Mouse (Mus musculus): ENCODE measurements around the gene Slc50a1. TPM values are rescaled to one million over a fixed set of nuclear protein-coding genes. Genes with fewer than 3 reads are reported as not detected.

Gene Slc50a1
- total RNA-seq, 2 experiments from 2014 or later = 32.1 to 37.4 TPM

GRCm38 (mm10) chr3:89224796-89225195 lies 45.6 kb downstream of the Slc50a1 start:
- intact Hi-C loops (cut with DNase I) = no loop called here
- no peak for DNase-seq (ENCODE audit: low spot score in 2 of 2)

GRCm38 (mm10) chr3:89221167-89221566 lies 49.2 kb downstream of the Slc50a1 start:
- intact Hi-C loops (cut with DNase I) = no loop called here
- peak in 1 of 2 experiments; percentile 68 for DNase-seq (ENCODE audit: low spot score in 2 of 2)

GRCm38 (mm10) chr3:89219546-89219945 lies 50.8 kb downstream of the Slc50a1 start:
- intact Hi-C loops (cut with DNase I) = loop anchor here (5.0 to 10.0 kb wide), 2 partner anchors 127 to 275 kb away; partner anchors contain the start of gene Rusc1
- DNase-seq (ENCODE audit: low spot score in 2 of 2) = no peak

- intact Hi-C loops (cut with DNase I) = loop anchor here (5.0 to 10.0 kb wide), 2 partner anchors 126 to 273 kb away; partner anchors contain the start of gene Rusc1
- DNase-seq (ENCODE audit: low spot score in 2 of 2) = no peak
Measured at GRCm38 (mm10) chr3:89218271-89218670, 52.1 kb downstream of the Slc50a1 start.

Small RNA genes within 50 kb of the gene (microRNA-seq; reads per million reads assigned to microRNA genes)
- 5,407 to 6,896 reads per million in 2 experiments for gene Mir92b

Other genes starting within 250 kb of the Slc50a1 start
- gene Rusc1, start 177.3 kb downstream of the Slc50a1 start, total RNA-seq (2021) = 100 to 1,000 TPM; 189 to 195 TPM
- not detected for gene Gm43738, start 169.5 kb downstream of the Slc50a1 start, total RNA-seq (2021)
- gene Fdps, start 168.6 kb downstream of the Slc50a1 start, total RNA-seq (2021) = 10 to 100 TPM; 81.0 to 88.8 TPM
- gene Pklr, start 134.4 kb downstream of the Slc50a1 start, total RNA-seq (2021) = not detected
- gene Hcn3, start 110.4 kb downstream of the Slc50a1 start, total RNA-seq (2021) = 10 to 100 TPM; 16.0 to 18.7 TPM
- 10 to 100 TPM; 39.0 to 46.6 TPM for gene Clk2, start 105.8 kb downstream of the Slc50a1 start, total RNA-seq (2021)
- 10 to 100 TPM; 67.1 to 70.2 TPM for gene Scamp3, start 93.1 kb downstream of the Slc50a1 start, total RNA-seq (2021)
- 10 to 100 TPM; 61.6 to 64.9 TPM for gene Fam189b, start 87.4 kb downstream of the Slc50a1 start, total RNA-seq (2021)
- 10 to 100 TPM; 66.5 to 67.7 TPM for gene Gba, start 67.6 kb downstream of the Slc50a1 start, total RNA-seq (2021)
- 10 to 100 TPM; 23.6 to 26.5 TPM for gene Thbs3, start 55.4 kb downstream of the Slc50a1 start, total RNA-seq (2021)
- gene Mtx1, start 43.5 kb downstream of the Slc50a1 start, total RNA-seq (2021) = 10 to 100 TPM; 89.5 to 94.5 TPM
- 1 to 10 TPM in 1 of 2 experiments, under 1 TPM in 1; 0.80 to 1.2 TPM for gene Muc1, start 41.5 kb downstream of the Slc50a1 start, total RNA-seq (2021)
- gene Krtcap2, start 24.6 kb downstream of the Slc50a1 start, total RNA-seq (2021) = 10 to 100 TPM; 69.2 to 69.4 TPM
- gene Trim46, start 24.3 kb downstream of the Slc50a1 start, total RNA-seq (2021) = 10 to 100 TPM; 89.8 to 94.3 TPM
- 10 to 100 TPM; 47.8 to 48.1 TPM for gene Dpm3, start 11.2 kb downstream of the Slc50a1 start, total RNA-seq (2021)
- gene Efna1, start 10.6 kb upstream of the Slc50a1 start, total RNA-seq (2021) = 1 to 10 TPM; 4.1 to 5.2 TPM
- 10 to 100 TPM; 51.3 to 56.8 TPM for gene Efna3, start 52.4 kb upstream of the Slc50a1 start, total RNA-seq (2021)
- gene Efna4, start 67.5 kb upstream of the Slc50a1 start, total RNA-seq (2021) = under 1 TPM; 0.27 to 0.37 TPM
- gene Adam15, start 79.4 kb upstream of the Slc50a1 start, total RNA-seq (2021) = 100 to 1,000 TPM; 101 to 105 TPM
- gene Dcst2, start 91.4 kb upstream of the Slc50a1 start, total RNA-seq (2021) = under 1 TPM in 1 of 2 experiments, not detected in 1; 0.32 TPM
- gene Dcst1, start 94.7 kb upstream of the Slc50a1 start, total RNA-seq (2021) = not detected
- gene Zbtb7b, start 124.2 kb upstream of the Slc50a1 start, total RNA-seq (2021) = 10 to 100 TPM; 11.9 to 14.8 TPM
- 1 to 10 TPM in 1 of 2 experiments, not detected in 1; 3.0 TPM for gene Lenep, start 132.2 kb upstream of the Slc50a1 start, total RNA-seq (2021)
- 10 to 100 TPM; 32.6 to 32.9 TPM for gene Flad1, start 141.3 kb upstream of the Slc50a1 start, total RNA-seq (2021)
- gene Cks1b, start 147.8 kb upstream of the Slc50a1 start, total RNA-seq (2021) = 1 to 10 TPM; 1.9 to 3.1 TPM
- 10 to 100 TPM; 10.7 to 14.6 TPM for gene Shc1, start 147.9 kb upstream of the Slc50a1 start, total RNA-seq (2021)
- 10 to 100 TPM; 51.6 to 60.2 TPM for gene Pygo2, start 159.6 kb upstream of the Slc50a1 start, total RNA-seq (2021)
- 10 to 100 TPM; 37.5 to 38.6 TPM for gene Pbxip1, start 166.1 kb upstream of the Slc50a1 start, total RNA-seq (2021)
- 10 to 100 TPM; 31.0 to 33.1 TPM for gene Pmvk, start 184.0 kb upstream of the Slc50a1 start, total RNA-seq (2021)
- 10 to 100 TPM; 20.3 to 22.8 TPM for gene Kcnn3, start 249.6 kb upstream of the Slc50a1 start, total RNA-seq (2021)